Mouse (Mus musculus): ENCODE measurements around the gene Sec16a.

DNA sequence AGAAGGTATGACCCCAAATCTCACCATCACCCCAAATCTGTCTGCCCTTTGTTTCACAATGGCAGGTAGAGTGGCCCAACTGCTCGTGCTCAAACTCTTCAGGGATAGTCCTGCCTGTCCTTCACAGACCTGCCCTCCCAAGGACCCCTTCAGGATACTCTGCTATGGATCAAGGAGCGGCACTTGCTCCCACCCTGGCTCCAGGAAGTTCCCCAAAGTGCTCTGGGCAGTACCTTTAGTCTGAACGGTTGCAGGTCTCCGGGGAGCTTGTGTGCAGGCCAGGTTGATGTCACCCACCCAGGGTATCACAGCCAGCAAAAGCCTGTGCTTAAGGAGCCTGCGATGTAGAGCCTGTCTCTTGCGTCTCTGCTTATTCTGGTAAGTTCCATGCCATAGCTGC, 77.1 kb downstream of the Sec16a start:
- TF ChIP-seq CTCF (conservative IDR thresholded peaks at IDR 0.05; ENCODE audit: low read length) (no peak), NANOG (IDR thresholded peaks at IDR 0.05; ENCODE audit: borderline replicate concordance, low read length) (no peak)

All from E14TG2a.4 (cell line).